Mouse (Mus musculus) CH12.LX (cell line): ENCODE measurements around the gene Gm4969. TPM values are rescaled to one million over a fixed set of nuclear protein-coding genes. Genes with fewer than 3 reads are reported as not detected.

ENCODE experiments used
- DNase-seq: peaks from one replicate; pipeline ENCODE4 v3.0.0-alpha.2; 2013; ENCODE audit errors: extremely low read depth
- H3K27ac ChIP-seq: 2 replicates; pipeline ENCODE4 v1.5.1; 2012; ENCODE audit warnings: low read depth, mild to moderate bottlenecking, control low read depth, moderate library complexity; ENCODE audit not compliant: insufficient read depth
- H3K27me3 ChIP-seq: replicated peaks from 2 replicates; pipeline ENCODE3; 2012; ENCODE audit warnings: inconsistent platforms
- H3K36me3 ChIP-seq, 2 experiments: replicated peaks in 1 of 2; 2 replicates each; pipeline versions ENCODE3 to v1.6.1; 2012; ENCODE audit warnings: inconsistent platforms in 1 of 2, low read length in 1 of 2, mild to moderate bottlenecking in 1 of 2, mixed read lengths in 1 of 2, moderate library complexity in 1 of 2; ENCODE audit not compliant: control insufficient read depth in 1 of 2, insufficient read depth in 1 of 2
- H3K4me1 ChIP-seq, 2 experiments: 2 replicates each; pipeline ENCODE4 v1.6.1; 2012; ENCODE audit warnings: inconsistent platforms in 1 of 2, moderate library complexity in 1 of 2; ENCODE audit not compliant: insufficient read depth in 2 of 2, control insufficient read depth in 1 of 2
- H3K4me2 ChIP-seq: 2 replicates; pipeline ENCODE4 v1.6.1; 2012; ENCODE audit warnings: low read depth, mild to moderate bottlenecking, control low read depth; ENCODE audit not compliant: poor library complexity, insufficient read depth, severe bottlenecking
- H3K4me3 ChIP-seq, 3 experiments: fragments of 150-350 bp in 1 of 3; sonication (generic) in 1 of 3; replicated peaks in 1 of 3; 2 replicates each; pipeline versions ENCODE3 to v1.5.1; 2011 to 2012; ENCODE audit warnings: low read depth in 2 of 3, low read length in 2 of 3, mild to moderate bottlenecking in 2 of 3, moderate library complexity in 2 of 3, control low read depth in 1 of 3, improper control_type of control experiment in 1 of 3, inconsistent platforms in 1 of 3, mixed read lengths in 1 of 3; ENCODE audit not compliant: poor library complexity in 1 of 3
- H3K79me2 ChIP-seq: replicated peaks from 2 replicates; pipeline ENCODE4 v1.6.1; 2012; ENCODE audit warnings: mild to moderate bottlenecking, moderate library complexity; ENCODE audit not compliant: control insufficient read depth, poor library complexity, insufficient read depth, severe bottlenecking; ENCODE audit errors: extremely low read depth
- H3K9ac ChIP-seq: 2 replicates; pipeline ENCODE4 v1.6.1; 2012; ENCODE audit warnings: low read depth, mild to moderate bottlenecking, control low read depth, moderate library complexity; ENCODE audit not compliant: insufficient read depth
- H3K9me3 ChIP-seq: replicated peaks from 2 replicates; pipeline ENCODE3; 2012; ENCODE audit warnings: low read length, inconsistent platforms, mixed read lengths
- BHLHE40 ChIP-seq: IDR thresholded peaks from 2 replicates; pipeline ENCODE4 v1.6.1; 2011; ENCODE audit warnings: mild to moderate bottlenecking, low read depth, low read length, improper control_type of control experiment
- CHD1 ChIP-seq: IDR thresholded peaks from 2 replicates; pipeline ENCODE4 v1.6.1; 2012; ENCODE audit warnings: low read depth, low read length, improper control_type of control experiment, inconsistent platforms
- CHD2 ChIP-seq: IDR thresholded peaks from 2 replicates; pipeline ENCODE4 v1.6.1; 2011; ENCODE audit warnings: low read length, improper control_type of control experiment
- CTCF ChIP-seq, 2 experiments: IDR thresholded peaks in 1 of 2; conservative IDR thresholded peaks in 1 of 2; 2 replicates each; pipeline ENCODE4 v1.5.1; 2011 to 2012; ENCODE audit warnings: low read depth in 2 of 2, low read length in 2 of 2, improper control_type of control experiment in 1 of 2, inconsistent platforms in 1 of 2, mild to moderate bottlenecking in 1 of 2, moderate library complexity in 1 of 2
- ELF1 ChIP-seq: IDR thresholded peaks from 2 replicates; pipeline ENCODE4 v1.6.1; 2014; ENCODE audit warnings: low read depth, mild to moderate bottlenecking, inconsistent platforms, low read length, improper control_type of control experiment
- EP300 ChIP-seq: IDR thresholded peaks from 2 replicates; pipeline ENCODE4 v1.6.1; 2011; ENCODE audit warnings: low read length, improper control_type of control experiment
- ETS1 ChIP-seq: conservative IDR thresholded peaks from 2 replicates; pipeline ENCODE4 v1.6.1; 2012; ENCODE audit warnings: low read depth, mild to moderate bottlenecking, inconsistent platforms, low read length, improper control_type of control experiment, moderate library complexity
- HCFC1 ChIP-seq: IDR thresholded peaks from 2 replicates; pipeline ENCODE4 v1.6.1; 2012; ENCODE audit warnings: low read depth, mild to moderate bottlenecking, inconsistent platforms, low read length, improper control_type of control experiment
- IRF4 ChIP-seq: IDR thresholded peaks from 2 replicates; pipeline ENCODE4 v1.6.1; 2014; ENCODE audit warnings: low read depth, mild to moderate bottlenecking, inconsistent platforms, low read length, improper control_type of control experiment
- JUN ChIP-seq: IDR thresholded peaks from 2 replicates; pipeline ENCODE4 v1.6.1; 2011; ENCODE audit warnings: low read depth, mild to moderate bottlenecking, low read length, improper control_type of control experiment, moderate library complexity; ENCODE audit not compliant: insufficient read depth
- KAT2A ChIP-seq: IDR thresholded peaks from 2 replicates; pipeline ENCODE4 v1.6.1; 2012; ENCODE audit warnings: low read length, improper control_type of control experiment, inconsistent platforms; ENCODE audit not compliant: insufficient replicate concordance
- MAFK ChIP-seq: IDR thresholded peaks from 2 replicates; pipeline ENCODE4 v1.6.1; 2011; ENCODE audit warnings: low read length, improper control_type of control experiment; ENCODE audit not compliant: insufficient replicate concordance
- MAX ChIP-seq: IDR thresholded peaks from 2 replicates; pipeline ENCODE4 v1.6.1; 2011; ENCODE audit warnings: low read length, improper control_type of control experiment
- MEF2A ChIP-seq: IDR thresholded peaks from 2 replicates; pipeline ENCODE4 v1.6.1; 2014; ENCODE audit warnings: low read depth, mild to moderate bottlenecking, inconsistent platforms, low read length, improper control_type of control experiment, borderline replicate concordance
- MXI1 ChIP-seq: IDR thresholded peaks from 2 replicates; pipeline ENCODE4 v1.6.1; 2011; ENCODE audit warnings: mild to moderate bottlenecking, low read depth, low read length, improper control_type of control experiment
- NELFE ChIP-seq: IDR thresholded peaks from 2 replicates; pipeline ENCODE4 v1.6.1; 2011; ENCODE audit warnings: low read depth, low read length, improper control_type of control experiment
- NRF1 ChIP-seq: IDR thresholded peaks from 2 replicates; pipeline ENCODE4 v1.6.1; 2014; ENCODE audit warnings: low read depth, mild to moderate bottlenecking, inconsistent platforms, low read length, improper control_type of control experiment, moderate library complexity
- PAX5 ChIP-seq: IDR thresholded peaks from 2 replicates; pipeline ENCODE4 v1.6.1; 2012; ENCODE audit warnings: low read length, inconsistent platforms, mixed read lengths
- POLR2A ChIP-seq: IDR thresholded peaks from 2 replicates; pipeline ENCODE4 v1.6.1; 2011; ENCODE audit warnings: low read depth, mild to moderate bottlenecking, improper control_type of control experiment, low read length
- POLR2AphosphoS2 ChIP-seq: IDR thresholded peaks from 2 replicates; pipeline ENCODE4 v1.6.1; 2011; ENCODE audit warnings: low read depth, low read length, improper control_type of control experiment
- RAD21 ChIP-seq: IDR thresholded peaks from 2 replicates; pipeline ENCODE4 v1.6.1; 2011; ENCODE audit warnings: low read depth, mild to moderate bottlenecking, low read length, improper control_type of control experiment, moderate library complexity
- SMC3 ChIP-seq: IDR thresholded peaks from 2 replicates; pipeline ENCODE4 v1.6.1; 2011; ENCODE audit warnings: low read depth, low read length, improper control_type of control experiment
- TBP ChIP-seq: conservative IDR thresholded peaks from 2 replicates; pipeline ENCODE4 v1.6.1; 2011; ENCODE audit warnings: low read depth, low read length, improper control_type of control experiment
- TCF12 ChIP-seq: IDR thresholded peaks from 2 replicates; pipeline ENCODE4 v1.6.1; 2014; ENCODE audit warnings: low read depth, mild to moderate bottlenecking, inconsistent platforms, low read length, improper control_type of control experiment
- UBTF ChIP-seq: IDR thresholded peaks from 2 replicates; pipeline ENCODE4 v1.6.1; 2012; ENCODE audit warnings: low read depth, mild to moderate bottlenecking, inconsistent platforms, low read length, improper control_type of control experiment, moderate library complexity
- USF1 ChIP-seq: IDR thresholded peaks from 2 replicates; pipeline ENCODE4 v1.6.1; 2014; ENCODE audit warnings: low read depth, mild to moderate bottlenecking, inconsistent platforms, low read length, improper control_type of control experiment
- USF2 ChIP-seq: conservative IDR thresholded peaks from 2 replicates; pipeline ENCODE4 v1.6.1; 2011; ENCODE audit warnings: low read depth, low read length, improper control_type of control experiment
- ZC3H11A ChIP-seq: IDR thresholded peaks from 2 replicates; pipeline ENCODE4 v1.6.1; 2012; ENCODE audit warnings: low read depth, mild to moderate bottlenecking, inconsistent platforms, low read length, improper control_type of control experiment
- ZKSCAN1 ChIP-seq: IDR thresholded peaks from 2 replicates; pipeline ENCODE4 v1.6.1; 2012; ENCODE audit warnings: low read depth, inconsistent platforms, low read length, improper control_type of control experiment, borderline replicate concordance
- ZMIZ1 ChIP-seq: IDR thresholded peaks from 2 replicates; pipeline ENCODE4 v1.6.1; 2012; ENCODE audit warnings: low read depth, mild to moderate bottlenecking, inconsistent platforms, low read length, improper control_type of control experiment
- ZNF384 ChIP-seq: IDR thresholded peaks from 2 replicates; pipeline ENCODE4 v1.6.1; 2012; ENCODE audit warnings: low read depth, low read length, improper control_type of control experiment, inconsistent platforms
- dilution Hi-C: fragments of 300-500 bp; cut with MboI; formaldehyde crosslinking; loops from 2 replicates; pipeline ENCODE4 v1.14.3; 2020; ENCODE audit warnings: low sequenced_read_pairs; ENCODE audit not compliant: extremely low pct_unique_long_range_greater_than_20kb, extremely low pct_ligation_motif_present
- in situ Hi-C: fragments of 300-500 bp; cut with MboI; formaldehyde crosslinking; loops from 3 replicates; pipeline ENCODE4 v1.14.3; 2019; ENCODE audit warnings: low sequenced_read_pairs, low pct_ligation_motif_present, low pct_unique_long_range_greater_than_20kb, mixed read lengths
- polyA plus RNA-seq: library from polyadenylated mRNA; unstranded; fragments of >175 nt; gene quantifications from 2 replicates; pipeline ENCODE4 v1.2.1, GENCODE M21; 2012; ENCODE audit warnings: low read depth; ENCODE audit not compliant: insufficient read length
- total RNA-seq, 2 experiments: library from RNA; depleted of rRNA; stranded (reverse); fragments of 300-350 nt in 1 of 2; fragments of >200 nt in 1 of 2; gene quantifications; 2 replicates each; pipeline ENCODE4 v1.2.3; 2012 to 2014

The Gm4969 gene
- total and polyA plus RNA-seq, 3 experiments = not detected

DNA sequence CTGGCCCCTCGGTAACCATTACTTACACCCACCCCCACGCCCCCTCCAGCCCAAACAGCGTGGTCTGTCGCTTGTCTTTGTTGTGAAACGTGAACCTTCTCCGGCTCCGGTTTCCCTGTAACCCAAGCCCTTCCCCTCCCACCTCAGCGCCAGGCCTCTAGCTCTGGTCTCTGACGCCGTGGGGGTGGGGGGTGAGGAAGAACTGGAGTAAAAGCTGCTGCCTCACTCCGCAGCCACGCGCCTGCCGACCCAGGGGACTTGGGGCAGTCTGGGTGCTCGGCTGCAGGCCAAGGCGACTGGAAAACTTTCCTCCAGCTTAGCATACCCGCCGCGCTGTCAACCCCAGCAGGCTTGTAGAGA is 22.4 kb downstream of the Gm4969 start:
- peak overlapping the region; percentile 67 for H3K4me2 ChIP-seq
- in situ Hi-C loops (no loop called here), dilution Hi-C loops (no loop called here)
- no peaks in the 10 kb centered on the region for H3K79me2 ChIP-seq
- H3K9me3 ChIP-seq = no peaks in the 10 kb centered on the region
- H3K36me3 ChIP-seq = no peaks in the 10 kb centered on the region
- peaks cover 5 to 25% of the 10 kb centered on the region in 2 experiments; a peak in 3 of 4 replicates for H3K4me1 ChIP-seq
- DNase-seq = no peak
- TF ChIP-seq TCF12 (0 out of 2 replicates have a peak, but pooled peaks have one; percentile 22), ELF1 (no peak), ETS1 (0 out of 2 replicates have a peak, but pooled peaks have one; percentile 7), BHLHE40 (peak; percentile 47; the same call in 1 of the 2 replicates), EP300 (0 out of 2 replicates have a peak, but pooled peaks have one; percentile 11), CHD2 (0 out of 2 replicates have a peak, but pooled peaks have one; percentile 13)
- H3K27me3 ChIP-seq = peaks cover 82% of the 10 kb centered on the region
- H3K27ac ChIP-seq = no peak overlapping the region
- H3K4me3 ChIP-seq = peak overlapping the region in 2 of 3 experiments; percentile 20 to 72
- H3K9ac ChIP-seq = peak overlapping the region; percentile 87; the same call in 1 of the 2 replicates

DNA sequence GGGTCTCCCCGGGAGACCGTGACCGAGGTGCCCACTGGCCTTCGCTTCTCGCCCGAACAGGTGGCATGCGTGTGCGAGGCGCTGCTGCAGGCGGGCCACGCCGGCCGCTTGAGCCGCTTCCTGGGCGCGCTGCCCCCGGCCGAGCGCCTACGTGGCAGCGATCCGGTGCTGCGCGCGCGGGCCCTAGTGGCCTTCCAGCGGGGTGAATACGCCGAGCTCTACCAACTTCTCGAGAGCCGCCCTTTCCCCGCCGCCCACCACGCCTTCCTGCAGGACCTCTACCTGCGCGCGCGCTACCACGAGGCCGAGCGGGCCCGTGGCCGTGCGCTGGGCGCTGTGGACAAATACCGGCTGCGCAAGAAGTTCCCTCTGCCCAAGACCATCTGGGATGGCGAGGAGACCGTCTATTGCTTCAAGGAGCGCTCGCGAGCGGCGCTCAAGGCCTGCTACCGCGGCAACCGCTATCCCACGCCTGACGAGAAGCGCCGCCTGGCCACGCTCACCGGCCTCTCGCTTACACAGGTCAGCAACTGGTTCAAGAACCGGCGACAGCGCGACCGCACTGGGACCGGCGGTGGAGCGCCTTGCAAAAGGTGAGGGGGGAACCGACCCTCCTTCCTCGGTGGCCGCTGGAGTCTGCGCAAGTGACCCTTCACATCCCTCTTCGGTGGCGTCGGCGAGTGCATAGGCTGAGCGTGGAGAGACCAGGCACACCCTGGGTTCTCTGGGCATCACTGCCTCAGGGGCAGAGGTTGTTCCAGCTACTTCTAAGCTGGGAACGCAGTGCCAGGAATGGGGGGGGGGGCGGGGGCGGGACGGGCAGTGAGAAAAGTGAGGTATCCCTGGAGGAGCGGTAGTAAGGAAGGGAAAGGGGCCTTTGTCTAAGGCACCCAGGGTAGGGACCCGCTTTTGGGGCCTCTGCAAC is 23.1 kb downstream of the Gm4969 start:
- no peaks in the 10 kb centered on the region for H3K79me2 ChIP-seq
- peaks cover 82% of the 10 kb centered on the region for H3K27me3 ChIP-seq
- DNase-seq = no peak
- dilution Hi-C loops (no loop called here), in situ Hi-C loops (no loop called here)
- peak overlapping the region; percentile 44; the same call in 1 of the 2 replicates for H3K27ac ChIP-seq
- H3K36me3 ChIP-seq = no peaks in the 10 kb centered on the region
- peaks cover 5 to 25% of the 10 kb centered on the region in 2 experiments; a peak in 3 of 4 replicates for H3K4me1 ChIP-seq
- H3K4me3 ChIP-seq = peak overlapping the region; percentile 65 to 73 (median 72)
- peak overlapping the region; percentile 67 for H3K4me2 ChIP-seq
- peak overlapping the region; percentile 87 for H3K9ac ChIP-seq
- H3K9me3 ChIP-seq = no peaks in the 10 kb centered on the region
- TF ChIP-seq CTCF (conservative IDR thresholded peaks at IDR 0.05 in 1 of 2, IDR thresholded peaks at IDR 0.05 in 1 of 2; ENCODE audit: low read depth in 2 of 2, low read length in 2 of 2) = no peak
- TF ChIP-seq USF1 = no peak
- TF ChIP-seq CHD1 = no peak
- no peak for TF ChIP-seq RAD21
- TF ChIP-seq ZC3H11A = no peak
- TF ChIP-seq CHD2 = no peak
- no peak for TF ChIP-seq MAFK
- TF ChIP-seq PAX5 = no peak
- no peak for TF ChIP-seq NELFE
- TF ChIP-seq UBTF = peak; percentile 78
- no peak for TF ChIP-seq JUN
- TF ChIP-seq POLR2A = peak; percentile 25; the same call in 1 of the 2 replicates
- TF ChIP-seq TCF12 = no peak
- TF ChIP-seq KAT2A = no peak
- TF ChIP-seq HCFC1 = no peak
- no peak for TF ChIP-seq MEF2A
- no peak for TF ChIP-seq ZKSCAN1
- TF ChIP-seq POLR2AphosphoS2 = no peak
- no peak for TF ChIP-seq EP300
- TF ChIP-seq ZNF384 = no peak
- TF ChIP-seq ZMIZ1 = no peak
- peak; percentile 62 for TF ChIP-seq NRF1
- TF ChIP-seq IRF4 = no peak
- TF ChIP-seq USF2 = no peak
- 0 out of 2 replicates have a peak, but pooled peaks have one; percentile 18 for TF ChIP-seq MAX
- TF ChIP-seq TBP = no peak
- TF ChIP-seq SMC3 = no peak
- TF ChIP-seq MXI1 = 0 out of 2 replicates have a peak, but pooled peaks have one; percentile 31
